Mouse (Mus musculus) forebrain, embryonic 14.5 days (tissue): ENCODE measurements around the gene Mrps27. TPM values are rescaled to one million over a fixed set of nuclear protein-coding genes. Genes with fewer than 3 reads are reported as not detected.

Experiments used
- ATAC-seq: fragments of 200-750 bp; cut with Nextera tagmentation; 2 replicates; pipeline ENCODE4 v1.8.0; 2017; ENCODE audit warnings: mild to moderate bottlenecking, moderate library complexity
- DNase-seq: peaks from one replicate; pipeline ENCODE4 v3.0.0-alpha.2; 2015; ENCODE audit warnings: low spot score
- H3K27ac ChIP-seq: fragments of 300-500 bp; sonication (generic); 2 replicates; pipeline ENCODE4 v1.5.1; 2014; ENCODE audit warnings: low read depth, mild to moderate bottlenecking, control low read depth, low read length, moderate library complexity
- H3K27me3 ChIP-seq: fragments of 300-500 bp; sonication (generic); replicated peaks from 2 replicates; pipeline ENCODE4 v1.6.1; 2014; ENCODE audit warnings: low read length, control low read depth, mixed read lengths; ENCODE audit not compliant: control insufficient read depth, insufficient read depth
- H3K36me3 ChIP-seq: fragments of 300-500 bp; sonication (generic); 2 replicates; pipeline ENCODE4 v1.6.1; 2014; ENCODE audit warnings: low read length, control low read depth; ENCODE audit not compliant: control insufficient read depth, insufficient read depth
- H3K4me1 ChIP-seq: fragments of 300-500 bp; sonication (generic); 2 replicates; pipeline ENCODE4 v1.6.1; 2014; ENCODE audit warnings: antibody characterized with exemption, low read length, control low read depth; ENCODE audit not compliant: control insufficient read depth, insufficient read depth
- H3K4me2 ChIP-seq: fragments of 300-500 bp; sonication (generic); 2 replicates; pipeline ENCODE4 v1.6.1; 2014; ENCODE audit warnings: mild to moderate bottlenecking, control low read depth, low read length
- H3K4me3 ChIP-seq: fragments of 300-500 bp; sonication (generic); 2 replicates; pipeline ENCODE4 v1.5.1; 2014; ENCODE audit warnings: low read depth, low read length, control low read depth
- H3K9ac ChIP-seq: fragments of 300-500 bp; sonication (generic); 2 replicates; pipeline ENCODE4 v1.6.1; 2014; ENCODE audit warnings: mild to moderate bottlenecking, low read length, control low read depth, moderate library complexity
- H3K9me3 ChIP-seq: fragments of 300-500 bp; sonication (generic); replicated peaks from 2 replicates; pipeline ENCODE4 v1.6.1; 2016; ENCODE audit warnings: low read length, control low read depth, mixed read lengths; ENCODE audit not compliant: control insufficient read depth
- WGBS: fragments of 180-500 bp; shearing (Covaris S2); extraction: QIAGEN DNeasy Blood & Tissue Kit; methylation state at CpG from one replicate; pipeline ENCODE4 v1.1.7; 2014; 5-methylcytosine and 5-hydroxymethylcytosine counted together
- polyA plus RNA-seq: library from polyadenylated mRNA; unstranded; fragments of >200 nt; fragmentation: Nextera tagmentation; extraction: Ambion mirVana; gene quantifications from 2 replicates; pipeline ENCODE4 v1.2.1, GENCODE M21; 2014

The Mrps27 gene
- polyA plus RNA-seq, 1 experiment from 2014 or later: 45.6 TPM

DNA sequence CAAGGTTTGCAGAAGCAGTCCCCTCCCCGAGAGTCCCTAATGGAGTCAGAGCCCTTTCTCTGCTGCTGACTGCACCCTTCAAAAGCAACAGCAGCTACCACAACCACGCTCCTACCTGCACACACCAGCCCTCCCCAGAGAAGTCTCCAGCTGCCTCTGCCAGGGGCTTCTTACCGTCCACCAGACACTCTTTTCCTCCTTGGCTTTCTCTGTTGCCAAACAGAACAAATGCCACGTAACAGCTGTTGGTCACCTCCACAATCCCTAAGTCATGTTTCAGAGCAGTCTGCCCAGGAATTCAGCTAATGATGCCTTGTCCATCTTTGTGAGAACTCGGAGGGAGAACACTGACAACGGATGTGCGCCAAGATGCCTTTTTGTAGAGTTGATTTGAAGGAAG, 102.4 kb downstream of the Mrps27 start:
- Histone ChIP-seq H3K9ac (peak overlapping the region; percentile 70), H3K4me1 (peaks cover 79% of the 10 kb centered on the region), H3K4me3 (peak overlapping the region; percentile 34), H3K36me3 (peaks cover 19% of the 10 kb centered on the region), H3K9me3 (no peaks in the 10 kb centered on the region), H3K27me3 (no peaks in the 10 kb centered on the region), H3K27ac (peak overlapping the region; percentile 92), H3K4me2 (peak overlapping the region; percentile 54)
- no peak for DNase-seq
- 35% methylated on average over 7 of the region's 7 CpGs for WGBS
- ATAC-seq: no peak

DNA sequence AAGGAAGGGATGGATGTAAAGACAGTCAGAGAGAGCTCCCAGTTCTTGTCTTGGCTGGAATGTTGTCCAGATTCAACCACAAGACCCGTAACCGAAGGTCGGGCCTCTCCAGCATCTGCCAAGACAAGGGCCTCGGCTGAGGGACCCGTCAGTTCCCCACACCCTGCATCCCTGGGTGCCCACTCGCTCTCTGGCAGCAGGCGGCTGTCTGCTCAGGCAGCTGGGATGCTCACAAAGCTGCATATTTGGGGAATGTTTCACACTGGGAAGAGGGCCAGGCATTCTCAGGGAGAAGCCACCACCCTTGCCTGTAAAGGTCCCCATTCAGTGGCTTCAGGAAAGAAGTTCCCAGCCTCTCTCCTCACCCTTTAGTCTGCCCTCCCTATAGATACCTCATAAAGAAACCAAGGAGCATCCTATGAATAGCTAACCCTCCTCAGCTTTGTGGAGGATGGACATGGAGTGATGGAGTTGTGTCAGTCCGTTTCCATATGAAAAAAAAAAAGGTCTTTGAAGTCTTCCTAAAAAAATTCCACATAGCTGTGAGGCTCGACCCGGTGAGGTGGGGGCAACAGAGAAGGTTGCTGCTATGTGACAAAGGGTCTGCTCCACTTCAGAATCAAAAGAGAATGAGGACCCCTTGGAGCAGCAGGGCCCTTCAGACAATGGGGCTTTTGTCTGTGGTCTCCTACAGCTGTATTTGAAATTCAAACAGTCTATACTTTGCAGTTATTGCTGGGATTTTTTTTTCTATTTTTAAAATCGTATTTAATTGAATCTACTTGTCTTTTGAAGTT, 103.0 kb downstream of the Mrps27 start:
- DNase-seq (peak; percentile 84), ATAC-seq (peak; percentile 24)

DNA sequence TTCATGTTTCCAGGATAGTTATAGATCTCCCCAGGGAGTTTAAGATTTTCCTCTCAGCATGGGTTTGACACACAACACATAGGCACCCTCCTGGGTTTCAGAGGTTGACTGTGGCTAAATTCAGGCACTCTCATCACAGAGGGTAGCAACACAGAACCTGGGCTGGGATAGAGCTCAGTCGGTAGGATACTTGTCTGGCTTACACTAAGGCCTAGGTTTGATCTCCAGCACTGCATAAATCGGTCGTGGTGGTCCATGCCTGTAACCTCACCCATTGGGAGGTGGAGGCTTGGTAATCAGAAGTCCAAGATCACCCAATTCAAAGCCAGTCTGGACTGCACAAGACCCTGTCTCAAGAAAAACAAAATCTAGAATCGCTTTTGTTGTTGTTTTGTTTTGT, 103.7 kb downstream of the Mrps27 start:
- H3K4me2 ChIP-seq: peak overlapping the region; percentile 54; the same call in 1 of the 2 replicates
- peak overlapping the region; percentile 92 for H3K27ac ChIP-seq
- H3K27me3 ChIP-seq: no peaks in the 10 kb centered on the region
- ATAC-seq (no peak), DNase-seq (no peak)
- 27% methylated on average over 4 of the region's 4 CpGs for WGBS
- H3K36me3 ChIP-seq: peaks cover 6% of the 10 kb centered on the region
- no peaks in the 10 kb centered on the region for H3K9me3 ChIP-seq
- H3K4me1 ChIP-seq: peaks cover 66% of the 10 kb centered on the region
- H3K4me3 ChIP-seq: no peak overlapping the region
- H3K9ac ChIP-seq: no peak overlapping the region

More for the DNA sequence above, 103.0 kb downstream of the Mrps27 start:
- H3K4me2 ChIP-seq: peak overlapping the region; percentile 54
- peaks cover 13% of the 10 kb centered on the region; the same call in 1 of the 2 replicates for H3K36me3 ChIP-seq
- H3K9me3 ChIP-seq: no peaks in the 10 kb centered on the region
- H3K9ac ChIP-seq: peak overlapping the region; percentile 70
- H3K27me3 ChIP-seq: no peaks in the 10 kb centered on the region
- peaks cover 73% of the 10 kb centered on the region for H3K4me1 ChIP-seq
- H3K4me3 ChIP-seq: peak overlapping the region; percentile 34
- WGBS: 8% methylated on average over 11 of the region's 11 CpGs
- peak overlapping the region; percentile 92 for H3K27ac ChIP-seq

DNA sequence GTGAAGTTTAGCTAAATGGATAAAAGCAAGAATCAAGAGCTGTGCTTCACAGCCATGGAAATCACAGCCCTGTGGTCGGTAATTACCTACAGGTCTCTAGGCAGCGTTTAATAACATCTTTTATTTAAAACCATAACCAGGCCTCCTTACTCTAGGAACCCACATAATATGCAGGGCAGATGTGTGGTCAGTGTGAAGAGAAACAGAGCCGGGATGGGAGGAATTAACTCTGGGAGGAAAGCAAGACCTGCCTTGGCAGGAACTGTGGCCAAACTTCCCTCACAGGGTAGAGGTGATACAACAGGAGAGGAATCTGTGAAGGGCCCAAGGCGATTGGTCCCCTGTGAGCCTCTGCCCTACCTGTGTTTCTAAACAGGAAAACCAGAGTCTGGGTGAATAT, 105.0 kb downstream of the Mrps27 start:
- no peak for DNase-seq
- Histone ChIP-seq H3K4me2 (no peak overlapping the region), H3K9ac (no peak overlapping the region), H3K4me1 (peaks cover 55% of the 10 kb centered on the region), H3K36me3 (peaks cover 3% of the 10 kb centered on the region; the same call in 1 of the 2 replicates), H3K4me3 (no peak overlapping the region), H3K9me3 (no peaks in the 10 kb centered on the region), H3K27me3 (no peaks in the 10 kb centered on the region), H3K27ac (no peak overlapping the region)
- ATAC-seq: no peak
- 91% methylated on average over 4 of the region's 4 CpGs for WGBS

DNA sequence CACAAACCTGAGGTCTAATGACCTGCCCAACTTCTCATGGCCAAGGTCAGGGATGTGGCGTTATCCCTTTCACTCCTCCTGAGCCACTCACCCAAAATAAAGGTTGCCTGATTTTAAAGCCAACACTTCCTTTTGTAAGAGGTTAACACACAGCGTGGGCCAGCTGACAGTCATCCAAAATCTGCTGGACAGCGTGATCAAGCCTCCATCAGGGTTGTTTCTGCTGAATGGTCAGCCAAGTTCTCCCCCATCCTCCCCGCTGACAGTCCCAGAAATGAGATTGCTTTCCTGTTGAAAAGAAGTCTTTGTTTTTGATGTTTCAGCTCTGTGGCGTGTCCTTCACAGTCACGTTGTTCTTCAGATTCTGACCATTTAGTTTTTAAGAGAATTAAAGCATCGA, 106.2 kb downstream of the Mrps27 start:
- DNase-seq (no peak), ATAC-seq (no peak)
- WGBS: 60% methylated on average over 7 of the region's 7 CpGs
- H3K27me3 ChIP-seq: no peaks in the 10 kb centered on the region
- H3K4me1 ChIP-seq: peaks cover 46% of the 10 kb centered on the region
- no peaks in the 10 kb centered on the region for H3K9me3 ChIP-seq
- no peak overlapping the region for H3K4me2 ChIP-seq
- H3K27ac ChIP-seq: 0 out of 2 replicates have a peak overlapping the region, but pooled peaks have one; percentile 18
- no peak overlapping the region for H3K4me3 ChIP-seq
- H3K9ac ChIP-seq: no peak overlapping the region
- H3K36me3 ChIP-seq: peaks cover 3% of the 10 kb centered on the region; the same call in 1 of the 2 replicates

DNA sequence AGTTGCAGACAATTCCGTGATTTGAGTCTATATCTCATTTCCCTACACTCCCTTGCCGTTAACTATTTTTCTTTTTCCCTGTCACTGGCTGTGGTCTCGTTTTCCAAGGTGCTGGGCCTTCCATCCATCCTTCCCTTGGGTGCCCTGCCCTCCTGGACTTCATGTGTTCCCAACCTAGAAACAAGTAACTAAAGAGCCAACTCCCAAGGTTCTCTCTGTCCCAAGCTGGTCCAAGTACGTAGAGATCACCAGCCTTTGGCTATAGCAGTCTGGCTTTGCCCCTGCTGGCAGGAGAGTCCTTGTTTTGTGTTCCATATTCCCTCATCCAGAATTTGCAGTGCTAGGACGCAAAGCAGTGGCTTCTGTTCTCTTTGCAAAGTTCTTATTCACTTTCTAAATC, 106.7 kb downstream of the Mrps27 start:
- no peak overlapping the region for H3K4me3 ChIP-seq
- H3K36me3 ChIP-seq: peaks cover 3% of the 10 kb centered on the region; the same call in 1 of the 2 replicates
- no peaks in the 10 kb centered on the region for H3K27me3 ChIP-seq
- no peaks in the 10 kb centered on the region for H3K9me3 ChIP-seq
- H3K9ac ChIP-seq: no peak overlapping the region
- peak overlapping the region; percentile 58; the same call in 1 of the 2 replicates for H3K27ac ChIP-seq
- ATAC-seq (no peak), DNase-seq (no peak)
- no peak overlapping the region for H3K4me2 ChIP-seq
- 77% methylated on average over 5 of the region's 5 CpGs for WGBS
- peaks cover 43% of the 10 kb centered on the region for H3K4me1 ChIP-seq

DNA sequence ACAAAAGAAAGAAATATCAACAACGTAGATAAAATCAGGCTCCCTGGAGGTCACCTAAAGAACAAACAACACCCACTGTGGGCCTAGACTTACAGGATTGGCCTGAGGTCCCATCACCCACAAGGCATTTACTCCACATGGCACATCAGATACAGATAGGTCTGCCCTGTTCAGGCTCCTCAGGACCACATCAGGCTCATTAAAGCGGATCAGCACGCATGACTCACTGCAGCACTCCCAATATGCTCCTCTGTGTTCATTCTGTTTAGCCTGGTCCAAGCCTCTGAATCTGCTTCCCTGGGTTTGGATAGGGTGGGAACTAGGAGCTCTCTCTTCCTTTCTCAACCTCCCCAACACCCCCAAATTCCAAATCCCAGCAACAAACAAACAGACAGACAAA, 107.9 kb downstream of the Mrps27 start:
- 84% methylated on average over 3 of the region's 3 CpGs for WGBS
- no peak for ATAC-seq
- Histone ChIP-seq H3K9ac (no peak overlapping the region), H3K27ac (no peak overlapping the region), H3K4me2 (no peak overlapping the region), H3K36me3 (peaks cover 7% of the 10 kb centered on the region), H3K27me3 (no peaks in the 10 kb centered on the region), H3K4me1 (peaks cover 35% of the 10 kb centered on the region), H3K9me3 (no peaks in the 10 kb centered on the region), H3K4me3 (no peak overlapping the region)
- no peak for DNase-seq

DNA sequence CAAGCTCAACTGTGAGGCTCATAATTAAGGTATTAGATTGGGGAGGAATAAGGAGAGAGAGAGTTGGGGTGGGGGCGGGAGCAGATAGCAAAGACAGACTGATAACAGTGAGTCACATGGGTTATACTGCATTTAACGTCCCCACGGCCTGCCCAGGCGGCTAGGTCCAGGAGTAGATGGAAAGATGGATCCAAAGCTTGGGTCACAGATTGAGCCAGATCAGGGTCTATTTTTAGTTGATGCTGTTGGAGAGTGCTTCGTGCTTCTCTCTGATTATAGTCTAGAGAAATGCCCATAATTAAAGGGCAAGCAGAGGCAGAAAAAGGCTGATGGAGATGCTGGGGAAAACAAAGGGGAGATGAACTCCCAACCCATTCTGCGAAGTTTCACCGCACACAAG, 110.4 kb downstream of the Mrps27 start:
- Histone ChIP-seq H3K9me3 (no peaks in the 10 kb centered on the region), H3K4me1 (peaks cover 36% of the 10 kb centered on the region), H3K4me3 (no peak overlapping the region), H3K36me3 (peaks cover 8% of the 10 kb centered on the region), H3K9ac (no peak overlapping the region), H3K27ac (no peak overlapping the region), H3K27me3 (no peaks in the 10 kb centered on the region), H3K4me2 (no peak overlapping the region)
- no peak for ATAC-seq
- 86% methylated on average over 7 of the region's 7 CpGs for WGBS
- no peak for DNase-seq
